Mouse (Mus musculus): Measurements from ENCODE around the gene Mtmr12.
"Not testable (repeated sequence)": the region's sequence is repeated elsewhere in the genome, so short reads cannot be mapped to it uniquely, and the experiment has no call there.

Mtmr12 gene

GRCm38 (mm10) chr15:12204319-12205159, at the start of gene Mtmr12:
Gene Mtmr12, plus strand, starts transcription at chr15:12205028.
- peak; percentile 100 for DNase-seq

- no peak for DNase-seq
Measured at GRCm38 (mm10) chr15:12178126-12178525, 26.7 kb upstream of the Mtmr12 start.

- not testable (repeated sequence) for DNase-seq
Measured at GRCm38 (mm10) chr15:12181181-12181805, 23.5 kb upstream of the Mtmr12 start.

- no peak for DNase-seq
Measured at GRCm38 (mm10) chr15:12193880-12194816, 10.7 kb upstream of the Mtmr12 start.

- DNase-seq, result no peak
Measured at GRCm38 (mm10) chr15:12194817-12195735, 9.8 kb upstream of the Mtmr12 start.

GRCm38 (mm10) chr15:12195966-12196365, 8.9 kb upstream of the Mtmr12 start:
- no peak for DNase-seq

GRCm38 (mm10) chr15:12196410-12197191, 8.2 kb upstream of the Mtmr12 start:
- peak; percentile 64 for DNase-seq

- DNase-seq, result no peak
Measured at GRCm38 (mm10) chr15:12197361-12197760, 7.5 kb upstream of the Mtmr12 start.

GRCm38 (mm10) chr15:12200021-12200420, 4.8 kb upstream of the Mtmr12 start:
- no peak for DNase-seq

- DNase-seq, result no peak
Measured at GRCm38 (mm10) chr15:12201856-12202255, 3.0 kb upstream of the Mtmr12 start.

- no peak for DNase-seq
Measured at GRCm38 (mm10) chr15:12202456-12202855, 2.4 kb upstream of the Mtmr12 start.

GRCm38 (mm10) chr15:12203008-12203407, 1.8 kb upstream of the Mtmr12 start:
- DNase-seq, result not testable (repeated sequence)

- no peak for DNase-seq
Measured at GRCm38 (mm10) chr15:12203512-12204318, 1.1 kb upstream of the Mtmr12 start.

GRCm38 (mm10) chr15:12205160-12205901, 503 bp downstream of the Mtmr12 start:
- DNase-seq, result no peak

GRCm38 (mm10) chr15:12205902-12206645, 1.2 kb downstream of the Mtmr12 start:
- DNase-seq, result no peak

GRCm38 (mm10) chr15:12206646-12207222, 1.9 kb downstream of the Mtmr12 start:
- DNase-seq, result no peak

GRCm38 (mm10) chr15:12207556-12208090, 2.8 kb downstream of the Mtmr12 start:
- no peak for DNase-seq

- peak; percentile 81 for DNase-seq
Measured at GRCm38 (mm10) chr15:12211577-12211976, 6.7 kb downstream of the Mtmr12 start.

All from cerebellum, adult 11 months (tissue).